Mouse (Mus musculus) liver, adult 2 months (tissue): ENCODE results near the gene Zfp182.

Experiments
- CTCF ChIP-seq: fragments of 200-500 bp; IDR thresholded peaks from 2 replicates; pipeline ENCODE4 v1.5.1; 2011; ENCODE audit warnings: low read depth, low read length, control low read depth
- POLR2A ChIP-seq: fragments of 200-500 bp; IDR thresholded peaks from 2 replicates; pipeline ENCODE4 v1.6.1; 2011; ENCODE audit warnings: low read length, control low read depth; ENCODE audit not compliant: insufficient read depth; ENCODE audit errors: extremely low read depth

GRCm38 (mm10) chrX:20980901-20981300 is 81.2 kb downstream of the Zfp182 start:
- TF ChIP-seq CTCF (no peak), POLR2A (no peak)
